Mouse (Mus musculus) kidney, postnatal 10 days (tissue): Measurements from ENCODE around the gene Afap1l2.

Source experiments
- DNase-seq: peaks from one replicate; pipeline ENCODE4 v3.0.0; 2021; ENCODE audit warnings: mixed read lengths

Gene Afap1l2

DNA sequence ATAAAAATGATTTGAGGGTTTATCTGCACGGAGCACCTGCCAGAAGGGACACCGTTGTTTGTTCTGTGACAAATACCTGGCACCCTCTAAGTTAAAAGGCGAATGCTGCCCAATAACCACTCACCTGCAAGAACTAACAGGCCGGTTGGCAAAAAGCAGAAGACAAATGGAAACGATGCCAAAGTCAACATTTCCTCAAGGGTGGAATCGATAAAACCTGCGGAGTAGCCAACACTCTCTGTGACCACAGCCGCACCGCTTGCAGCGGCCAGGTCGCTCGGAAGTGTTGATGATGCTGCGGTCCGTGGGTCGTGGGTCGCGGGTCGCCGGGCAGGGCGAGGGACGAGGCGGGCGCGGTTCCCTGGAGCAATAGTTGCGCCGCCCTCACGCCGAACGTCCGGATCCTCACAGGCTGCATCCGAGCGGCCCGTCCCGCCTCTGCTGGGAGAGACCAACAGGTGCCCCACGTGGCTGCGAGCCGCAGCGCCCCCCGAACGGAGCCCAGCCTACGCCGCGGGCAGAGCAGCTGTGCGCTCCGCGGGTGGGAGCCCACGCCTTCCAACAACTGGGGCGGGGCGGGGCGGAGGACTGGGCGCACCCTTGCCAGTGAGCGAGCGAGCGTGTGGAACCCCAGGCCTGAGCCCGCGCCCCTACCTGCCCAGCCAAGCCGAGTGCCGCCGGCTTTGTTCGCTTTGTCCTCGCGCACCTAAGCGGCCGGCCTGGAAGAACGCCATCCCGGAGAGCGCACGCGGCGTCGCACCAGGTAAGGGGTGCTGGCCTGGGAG is 134.0 kb downstream of the Afap1l2 start, which contains the start of gene Vwa2:
Gene Vwa2, plus strand, starts transcription at position 434 of the 785 bp plus-strand sequence.
- peak; percentile 56 for DNase-seq

DNA sequence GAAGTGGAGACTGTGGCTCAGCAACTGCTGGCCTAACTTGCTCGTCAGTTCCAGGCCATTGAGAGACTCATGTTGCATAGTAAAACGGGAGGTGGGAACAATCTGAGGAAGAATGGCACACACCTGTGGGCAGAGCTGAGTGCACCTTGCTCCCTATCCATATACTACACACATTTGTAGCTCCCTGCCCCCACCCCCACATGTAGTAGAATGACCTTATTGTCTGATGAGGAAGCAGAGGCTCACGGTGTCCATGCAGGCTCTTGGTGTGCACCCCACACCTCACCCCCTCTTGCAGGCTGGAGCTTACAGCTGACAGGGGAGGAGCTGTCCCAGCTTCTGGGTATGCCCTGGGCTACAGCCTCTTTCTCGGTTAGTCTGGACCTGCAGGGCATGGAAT is 140.3 kb downstream of the Afap1l2 start:
- no peak for DNase-seq
